Mouse (Mus musculus): ENCODE data around the gene Far1.

Gene Far1

DNA sequence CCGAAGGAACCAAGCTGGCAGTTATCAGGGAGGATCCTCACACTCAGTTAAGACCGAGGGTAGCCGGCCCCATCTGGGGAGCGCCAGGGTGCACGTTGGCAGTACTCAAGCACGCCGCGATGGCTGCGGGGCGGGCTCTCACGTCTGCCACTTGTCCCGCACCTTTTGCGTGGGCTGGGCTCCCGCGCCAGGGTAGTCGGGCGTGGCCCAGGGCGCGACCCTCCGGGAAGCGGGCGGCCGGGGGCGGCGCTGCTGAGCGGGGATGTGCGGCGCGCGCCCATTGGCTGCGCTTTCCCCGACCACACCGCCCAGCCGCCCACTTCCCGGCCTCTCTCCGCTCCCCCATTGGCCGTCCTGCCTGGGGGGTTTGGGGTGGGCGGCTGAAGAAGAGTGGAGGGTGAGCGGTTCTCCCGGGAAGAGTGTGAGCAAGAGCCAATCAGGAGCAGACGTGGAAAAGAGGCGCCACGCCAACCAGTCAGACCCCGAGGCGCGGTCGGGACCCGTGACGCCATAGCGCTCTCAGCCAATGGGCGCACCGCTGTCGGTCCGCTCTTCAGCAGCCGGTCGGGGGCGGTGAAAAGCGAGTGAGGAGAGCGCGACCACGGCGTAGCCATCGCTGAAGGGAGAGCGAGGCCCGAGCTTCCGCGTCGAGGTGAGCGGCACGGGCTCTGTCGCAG is at the start of gene Far1:
Gene Far1 (plus strand): TSS at position 549 of the 677 bp plus-strand sequence.
- in situ Hi-C loops (cut with MseI, MboI), result no loop called here

GRCm38 (mm10) chr7:113468345-113468744 is 45.3 kb upstream of the Far1 start:
- in situ Hi-C loops (cut with MseI, MboI), result no loop called here

- in situ Hi-C loops (cut with MseI, MboI), result no loop called here
Observed at GRCm38 (mm10) chr7:113470671-113471070, 43.0 kb upstream of the Far1 start.

DNA sequence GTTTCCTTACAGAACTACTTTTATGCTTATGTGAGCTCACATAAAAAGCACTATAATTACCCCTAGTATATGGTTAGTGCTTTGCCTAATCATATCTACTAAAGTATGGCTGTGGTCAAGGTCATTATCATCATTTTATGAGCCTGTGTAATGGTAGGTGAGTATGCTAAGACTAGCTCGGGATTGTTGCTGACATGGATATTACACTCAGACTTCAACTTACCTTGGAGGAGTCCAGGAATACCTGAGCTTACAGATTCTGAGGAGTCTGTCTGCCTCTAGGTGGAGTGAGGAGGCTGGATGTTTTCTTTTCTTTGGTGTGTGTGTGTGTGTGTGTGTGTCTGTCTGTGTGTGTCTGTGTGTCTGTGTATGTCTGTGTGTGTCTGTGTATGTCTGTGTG is 42.0 kb upstream of the Far1 start:
- in situ Hi-C loops (cut with MseI, MboI), result no loop called here

GRCm38 (mm10) chr7:113495792-113496191 is 17.8 kb upstream of the Far1 start:
- in situ Hi-C loops (cut with MseI, MboI), result no loop called here

DNA sequence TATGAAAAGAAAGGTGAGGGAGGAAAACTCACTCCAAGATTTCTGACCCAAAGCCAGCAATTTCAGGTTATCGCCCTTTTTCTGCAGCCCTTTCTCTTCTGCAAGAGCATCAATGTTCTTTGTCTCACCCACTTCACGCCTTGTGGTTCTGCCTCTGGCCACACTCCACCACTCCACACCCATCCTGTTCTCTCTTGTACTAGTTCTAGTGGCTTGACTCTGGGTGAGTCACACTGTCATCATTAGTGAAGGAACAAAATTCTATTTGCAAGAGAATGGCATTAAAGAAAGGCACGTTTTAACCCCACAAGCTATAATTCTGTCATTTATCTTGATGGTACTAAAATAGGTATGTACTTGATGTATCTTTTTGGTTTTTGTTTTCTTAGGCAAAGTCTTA is 15.2 kb upstream of the Far1 start:
- in situ Hi-C loops (cut with MseI, MboI), result no loop called here

DNA sequence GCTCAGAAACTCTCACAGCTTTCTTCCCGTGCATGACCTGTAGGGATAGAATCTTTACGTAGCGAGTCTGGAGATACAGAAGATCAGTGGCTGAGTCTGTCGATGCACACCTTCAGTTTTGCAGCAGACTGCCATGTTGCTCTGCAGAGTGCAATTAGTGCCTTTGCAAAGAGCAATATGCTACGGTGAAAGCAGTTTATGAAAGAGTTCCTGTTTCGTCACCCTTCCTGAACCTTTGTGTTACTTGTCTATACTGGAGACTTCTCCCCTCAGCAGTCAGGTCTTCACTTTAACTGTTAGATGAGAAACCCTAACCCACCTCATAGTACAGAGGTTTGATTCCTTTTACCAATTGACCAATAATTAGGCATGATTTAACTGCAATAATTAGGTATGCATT is 13.8 kb upstream of the Far1 start:
- in situ Hi-C loops (cut with MseI, MboI), result no loop called here

- in situ Hi-C loops (cut with MseI, MboI), result no loop called here
Observed at GRCm38 (mm10) chr7:113502453-113502852, 11.2 kb upstream of the Far1 start.

DNA sequence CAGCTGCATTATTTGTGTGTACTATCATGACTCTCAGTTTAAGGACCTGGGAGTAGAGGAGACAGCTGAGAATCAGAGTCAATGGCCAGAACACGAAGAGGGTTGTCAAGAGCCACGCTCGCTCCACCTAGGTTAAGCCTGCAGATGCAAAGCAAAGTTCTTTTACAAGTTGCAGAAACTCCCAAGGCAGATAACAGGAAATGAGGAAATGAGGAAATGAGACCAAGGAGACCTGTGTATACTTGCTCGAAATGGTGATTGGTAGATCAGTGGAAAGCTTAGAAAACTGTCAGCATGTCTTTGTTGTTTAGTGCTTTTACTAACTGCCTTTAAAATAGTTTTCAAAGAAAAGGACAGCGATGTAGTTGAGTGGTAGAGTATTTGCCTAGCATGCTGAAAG is 8.6 kb upstream of the Far1 start:
- in situ Hi-C loops (cut with MseI, MboI), result no loop called here

DNA sequence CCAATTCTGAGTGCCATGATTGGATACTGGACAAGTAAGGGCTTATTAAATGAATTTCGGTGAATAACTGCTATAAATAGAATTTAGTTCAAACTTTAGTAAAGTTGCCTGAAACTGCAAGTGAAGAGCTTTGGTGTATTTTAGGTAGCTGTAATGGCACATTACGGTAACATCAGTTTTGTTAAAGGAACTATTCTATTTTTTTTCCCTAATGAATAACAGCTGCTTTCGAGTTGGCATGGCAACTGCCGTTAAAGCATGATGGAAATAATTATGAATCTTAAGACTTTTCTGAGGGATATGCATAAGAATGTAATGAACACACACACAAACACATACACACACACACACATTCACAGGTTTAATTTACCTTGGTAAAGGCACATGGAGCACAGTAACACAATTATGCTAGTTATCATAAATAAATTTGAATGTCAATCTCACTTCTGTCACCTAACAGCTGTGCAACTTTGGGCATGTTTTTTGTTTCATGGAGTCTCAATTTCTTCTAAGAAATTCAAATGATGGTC is 8.1 kb upstream of the Far1 start:
- in situ Hi-C loops (cut with MseI, MboI), result no loop called here

DNA sequence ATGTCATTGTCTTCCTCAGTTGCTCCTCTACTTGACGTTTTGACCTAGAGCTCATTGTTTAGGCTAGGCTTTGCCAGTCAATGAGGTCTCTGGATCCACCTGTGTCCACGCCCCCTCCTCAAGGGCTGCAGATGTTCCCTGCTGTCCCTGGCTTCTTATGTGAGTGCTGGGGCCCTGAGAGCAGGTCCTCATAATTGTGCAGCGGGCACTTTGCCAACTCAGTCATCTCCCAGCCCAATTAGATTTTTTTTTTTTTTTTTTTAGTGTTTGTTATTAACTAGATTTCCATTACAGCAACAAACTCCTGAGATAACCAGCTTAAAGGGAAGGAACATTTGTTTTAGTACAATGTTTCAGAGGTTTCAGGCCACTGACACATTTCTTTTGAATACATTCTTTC is 5.8 kb upstream of the Far1 start:
- in situ Hi-C loops (cut with MseI, MboI), result no loop called here

- in situ Hi-C loops (cut with MseI, MboI), result no loop called here
Observed at GRCm38 (mm10) chr7:113511396-113511795, 2.2 kb upstream of the Far1 start.

GRCm38 (mm10) chr7:113512527-113513285 is 928 bp upstream of the Far1 start:
- in situ Hi-C loops (cut with MseI, MboI), result no loop called here

DNA sequence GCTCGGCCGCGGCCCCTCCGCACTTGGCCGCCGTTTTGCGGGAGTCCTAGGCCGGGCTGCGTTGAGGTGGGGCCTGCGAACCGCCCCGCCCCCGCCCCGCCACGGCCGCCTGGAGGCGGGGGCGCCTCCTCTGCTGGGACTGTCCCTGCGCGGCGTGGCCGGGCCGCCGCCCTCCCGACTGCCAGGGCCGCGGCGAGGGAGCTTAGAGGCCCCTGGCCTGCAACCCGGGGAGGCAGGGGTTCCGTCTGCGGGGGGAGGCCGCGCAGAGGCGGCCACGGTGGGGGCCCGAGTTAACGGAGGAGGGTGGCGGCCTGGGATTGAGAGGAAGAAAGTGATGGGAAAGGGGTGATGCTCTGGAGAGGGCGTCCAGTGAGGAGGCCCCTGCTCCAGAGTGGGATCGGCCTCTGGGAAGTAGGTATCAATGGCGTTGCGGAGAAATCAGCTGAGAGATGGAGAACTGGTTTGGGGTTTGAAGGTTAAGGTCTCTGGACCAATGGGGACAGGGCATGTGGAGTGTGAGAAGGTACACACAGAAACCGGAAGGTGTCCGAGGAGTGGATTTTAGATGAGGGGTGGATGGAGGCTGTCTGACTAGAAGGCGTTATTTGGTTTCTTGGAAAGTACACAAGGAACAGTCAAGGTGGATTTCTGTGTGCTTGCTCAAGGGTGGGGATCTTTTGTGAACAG is 472 bp downstream of the Far1 start:
- in situ Hi-C loops (cut with MseI, MboI), result no loop called here

- in situ Hi-C loops (cut with MseI, MboI), result no loop called here
Observed at GRCm38 (mm10) chr7:113515831-113516230, 2.2 kb downstream of the Far1 start.

DNA sequence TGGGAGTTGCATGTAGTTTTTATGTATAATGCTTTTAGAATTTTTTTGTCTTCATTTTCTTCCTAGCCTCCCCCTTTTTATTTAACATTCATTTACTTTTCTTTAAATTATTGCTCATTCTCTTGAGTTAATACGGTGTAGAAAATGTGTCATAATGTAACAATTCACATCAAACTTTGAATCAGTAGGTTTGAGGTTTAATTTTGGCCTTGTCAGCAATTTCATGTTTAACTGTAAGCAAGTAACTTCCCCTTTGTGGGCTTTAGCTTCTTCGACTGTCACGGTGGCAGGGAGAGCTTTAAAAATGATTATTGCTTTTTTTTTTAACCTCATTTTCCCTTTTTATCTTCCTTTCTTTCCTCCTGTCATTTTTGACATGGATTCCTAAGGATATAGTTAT is 4.8 kb downstream of the Far1 start:
- in situ Hi-C loops (cut with MseI, MboI), result no loop called here

DNA sequence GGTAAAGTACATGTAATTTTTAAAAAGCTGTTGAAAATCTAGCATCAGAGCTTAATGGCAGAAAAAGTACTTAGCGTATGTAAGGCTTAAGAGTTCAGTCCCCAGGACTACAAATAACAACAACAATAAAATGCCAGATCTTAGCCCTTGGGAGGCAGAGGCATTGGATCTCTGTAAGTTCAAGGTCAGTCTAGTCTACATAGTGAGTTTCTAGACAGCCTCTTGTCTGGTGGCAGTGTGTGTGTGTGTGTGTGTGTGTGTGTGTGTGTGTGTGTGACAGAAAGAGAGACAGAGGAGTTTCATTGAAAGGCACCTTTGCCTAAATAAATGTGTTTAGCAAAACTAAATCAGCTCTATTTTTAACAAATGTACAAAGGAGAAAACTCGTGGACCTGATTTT is 5.3 kb downstream of the Far1 start:
- in situ Hi-C loops (cut with MseI, MboI), result no loop called here

- in situ Hi-C loops (cut with MseI, MboI), result no loop called here
Observed at GRCm38 (mm10) chr7:113543158-113543557, 29.5 kb downstream of the Far1 start.

- in situ Hi-C loops (cut with MseI, MboI), result no loop called here
Observed at GRCm38 (mm10) chr7:113551742-113552463, 38.3 kb downstream of the Far1 start.

DNA sequence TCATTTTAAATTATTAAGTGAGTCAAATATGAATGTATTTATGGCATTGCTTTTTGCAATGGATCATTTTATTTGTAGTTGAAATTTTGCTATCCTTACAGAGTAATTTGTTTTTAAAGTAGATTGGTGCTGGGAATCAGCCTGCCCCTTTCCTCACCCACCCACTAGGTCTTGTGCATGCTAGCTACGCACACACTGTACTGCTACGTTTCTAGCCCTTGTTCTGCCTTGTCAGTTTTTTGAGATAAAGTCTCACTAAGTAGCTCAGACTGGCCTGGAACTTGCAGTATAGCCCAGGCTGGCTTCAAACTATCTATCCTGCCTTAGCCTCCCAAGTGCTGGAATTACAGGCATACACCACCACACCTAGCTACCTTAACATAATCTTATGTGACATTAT is 38.9 kb downstream of the Far1 start:
- in situ Hi-C loops (cut with MseI, MboI), result no loop called here

- in situ Hi-C loops (cut with MseI, MboI), result no loop called here
Observed at GRCm38 (mm10) chr7:113556138-113556537, 42.5 kb downstream of the Far1 start.

DNA sequence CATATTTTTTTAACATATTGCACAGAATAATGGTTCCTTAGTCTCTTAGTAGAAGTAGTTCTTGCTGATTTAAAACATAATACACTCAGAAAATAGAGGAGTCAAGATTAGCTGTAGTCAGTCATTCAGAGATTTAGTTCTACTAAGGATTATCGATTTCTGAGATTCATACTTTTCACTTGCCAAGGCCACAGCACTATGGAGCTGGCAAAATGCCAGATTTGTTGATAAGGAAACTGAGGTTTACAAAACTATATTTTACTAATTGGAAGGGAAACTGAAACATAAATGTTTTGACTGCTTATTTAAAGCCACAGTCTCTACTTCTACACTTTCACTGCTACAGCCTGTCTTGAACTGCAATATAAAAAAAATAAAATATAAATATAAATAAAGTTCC is 53.3 kb downstream of the Far1 start:
- in situ Hi-C loops (cut with MseI, MboI), result no loop called here

All from mouse trophoblast stem cell (cell line).